Mouse (Mus musculus) heart, embryonic 14.5 days (tissue): ENCODE measurements around the gene Adam19. TPM values are rescaled to one million over a fixed set of nuclear protein-coding genes. Genes with fewer than 3 reads are reported as not detected.

Source experiments
- ATAC-seq: fragments of 200-750 bp; cut with Nextera tagmentation; 2 replicates; pipeline ENCODE4 v1.8.0; 2017; ENCODE audit warnings: low read depth, moderate TSS enrichment; ENCODE audit not compliant: insufficient number of reproducible peaks, insufficient read depth, low FRiP score
- H3K27ac ChIP-seq, 2 experiments: fragments of 200-500 bp in 1 of 2; fragments of 300-500 bp in 1 of 2; sonication (generic) in 1 of 2; replicated peaks in 1 of 2; 2 replicates each; pipeline ENCODE4 v1.5.1; 2012 to 2014; ENCODE audit warnings: low read depth in 2 of 2, low read length in 2 of 2, control low read depth in 1 of 2, mild to moderate bottlenecking in 1 of 2, mixed read lengths in 1 of 2; ENCODE audit not compliant: control insufficient read depth in 1 of 2, insufficient read depth in 1 of 2
- H3K27me3 ChIP-seq: fragments of 300-500 bp; sonication (generic); 2 replicates; pipeline ENCODE4 v1.6.1; 2014; ENCODE audit warnings: mild to moderate bottlenecking, low read length, control low read depth; ENCODE audit not compliant: control insufficient read depth, insufficient read depth
- H3K36me3 ChIP-seq: fragments of 300-500 bp; sonication (generic); 2 replicates; pipeline ENCODE4 v1.6.1; 2014; ENCODE audit warnings: mild to moderate bottlenecking, control low read depth, low read length, mixed read lengths; ENCODE audit not compliant: control insufficient read depth, insufficient read depth
- H3K4me1 ChIP-seq, 2 experiments: fragments of 200-500 bp in 1 of 2; fragments of 300-500 bp in 1 of 2; sonication (generic) in 1 of 2; 2 replicates each; pipeline ENCODE4 v1.6.1; 2012 to 2014; ENCODE audit warnings: low read length in 2 of 2, control low read depth in 1 of 2, mixed read lengths in 1 of 2; ENCODE audit not compliant: control insufficient read depth in 2 of 2, insufficient read depth in 2 of 2
- H3K4me2 ChIP-seq: fragments of 300-500 bp; sonication (generic); 2 replicates; pipeline ENCODE4 v1.6.1; 2014; ENCODE audit warnings: mild to moderate bottlenecking, low read length
- H3K4me3 ChIP-seq, 2 experiments: fragments of 200-500 bp in 1 of 2; fragments of 300-500 bp in 1 of 2; sonication (generic) in 1 of 2; 2 replicates each; pipeline ENCODE4 v1.5.1; 2012 to 2014; ENCODE audit warnings: low read length in 2 of 2, mild to moderate bottlenecking in 2 of 2, control low read depth in 1 of 2, low read depth in 1 of 2, moderate library complexity in 1 of 2; ENCODE audit not compliant: control insufficient read depth in 1 of 2, insufficient read depth in 1 of 2
- H3K9ac ChIP-seq: fragments of 300-500 bp; sonication (generic); 2 replicates; pipeline ENCODE4 v1.6.1; 2014; ENCODE audit warnings: mild to moderate bottlenecking, low read length
- H3K9me3 ChIP-seq: fragments of 300-500 bp; sonication (generic); 2 replicates; pipeline ENCODE4 v1.6.1; 2016; ENCODE audit warnings: low read length, control low read depth; ENCODE audit not compliant: control insufficient read depth
- WGBS: fragments of 180-500 bp; shearing (Covaris S2); extraction: QIAGEN DNeasy Blood & Tissue Kit; methylation state at CpG from one replicate; pipeline ENCODE4 v1.1.7; 2014; 5-methylcytosine and 5-hydroxymethylcytosine counted together
- polyA plus RNA-seq: library from polyadenylated mRNA; unstranded; fragments of >200 nt; fragmentation: Nextera tagmentation; extraction: Ambion mirVana; gene quantifications from 2 replicates; pipeline ENCODE4 v1.2.1, GENCODE M21; 2014

Gene Adam19
- polyA plus RNA-seq, 1 experiment from 2014 or later, result 22.7 TPM

- ATAC-seq, result no peak
- WGBS, result 81% methylated on average over 4 of the region's 4 CpGs
- Histone ChIP-seq H3K4me3 (no peak overlapping the region), H3K9ac (no peak overlapping the region), H3K4me1 (peaks cover 0 to 5% of the 10 kb centered on the region in 2 experiments; a peak in 1 of 4 replicates), H3K4me2 (no peak overlapping the region), H3K27ac (no peak overlapping the region), H3K9me3 (no peaks in the 10 kb centered on the region), H3K27me3 (no peaks in the 10 kb centered on the region), H3K36me3 (peaks cover 100% of the 10 kb centered on the region)
Observed at GRCm38 (mm10) chr11:46122875-46123274, 67.1 kb downstream of the Adam19 start.

- Histone ChIP-seq H3K4me2 (no peak overlapping the region), H3K4me1 (peaks cover 0 to 5% of the 10 kb centered on the region in 2 experiments; a peak in 1 of 4 replicates), H3K36me3 (peaks cover 100% of the 10 kb centered on the region), H3K9me3 (no peaks in the 10 kb centered on the region), H3K27ac (no peak overlapping the region), H3K9ac (no peak overlapping the region), H3K4me3 (no peak overlapping the region), H3K27me3 (no peaks in the 10 kb centered on the region)
- WGBS, result 87% methylated on average over 8 of the region's 8 CpGs
- ATAC-seq, result no peak
Observed at GRCm38 (mm10) chr11:46123328-46123866, 67.6 kb downstream of the Adam19 start.

GRCm38 (mm10) chr11:46125093-46125834 is 69.5 kb downstream of the Adam19 start:
- H3K36me3 ChIP-seq, result peaks cover 96% of the 10 kb centered on the region
- no peak for ATAC-seq
- H3K4me3 ChIP-seq, result no peak overlapping the region
- peaks cover 0 to 5% of the 10 kb centered on the region in 2 experiments; a peak in 1 of 4 replicates for H3K4me1 ChIP-seq
- no peak overlapping the region for H3K9ac ChIP-seq
- WGBS, result 94% methylated on average over 12 of the region's 12 CpGs
- H3K27me3 ChIP-seq, result no peaks in the 10 kb centered on the region
- no peaks in the 10 kb centered on the region for H3K9me3 ChIP-seq
- H3K27ac ChIP-seq, result no peak overlapping the region
- H3K4me2 ChIP-seq, result no peak overlapping the region

- Histone ChIP-seq H3K36me3 (peaks cover 96% of the 10 kb centered on the region), H3K9ac (no peak overlapping the region), H3K4me1 (peaks cover 0 to 5% of the 10 kb centered on the region in 2 experiments; a peak in 1 of 4 replicates), H3K4me2 (no peak overlapping the region), H3K4me3 (no peak overlapping the region), H3K27ac (no peak overlapping the region), H3K9me3 (no peaks in the 10 kb centered on the region), H3K27me3 (no peaks in the 10 kb centered on the region)
- ATAC-seq, result no peak
- WGBS, result 91% methylated on average over 7 of the region's 7 CpGs
Observed at GRCm38 (mm10) chr11:46125835-46126229, 70.0 kb downstream of the Adam19 start.

GRCm38 (mm10) chr11:46126317-46126716 is 70.5 kb downstream of the Adam19 start:
- no peak overlapping the region for H3K27ac ChIP-seq
- no peaks in the 10 kb centered on the region for H3K27me3 ChIP-seq
- 92% methylated on average over 7 of the region's 7 CpGs for WGBS
- no peak overlapping the region for H3K4me2 ChIP-seq
- no peak overlapping the region for H3K4me3 ChIP-seq
- peaks cover 95% of the 10 kb centered on the region for H3K36me3 ChIP-seq
- H3K9me3 ChIP-seq, result no peaks in the 10 kb centered on the region
- no peak overlapping the region for H3K9ac ChIP-seq
- H3K4me1 ChIP-seq, result peaks cover 0 to 5% of the 10 kb centered on the region in 2 experiments; a peak in 1 of 4 replicates
- no peak for ATAC-seq

GRCm38 (mm10) chr11:46126827-46127410 is 71.1 kb downstream of the Adam19 start:
- ATAC-seq, result no peak

GRCm38 (mm10) chr11:46127621-46128547 is 72.1 kb downstream of the Adam19 start:
- H3K36me3 ChIP-seq, result peaks cover 92% of the 10 kb centered on the region
- no peak for ATAC-seq
- H3K27me3 ChIP-seq, result no peaks in the 10 kb centered on the region
- H3K4me3 ChIP-seq, result no peak overlapping the region
- H3K9ac ChIP-seq, result no peak overlapping the region
- no peaks in the 10 kb centered on the region for H3K9me3 ChIP-seq
- H3K4me1 ChIP-seq, result no peaks in the 10 kb centered on the region
- peak overlapping the region in 1 of 2 experiments; percentile 50; a peak in 2 of 4 replicates for H3K27ac ChIP-seq
- 76% methylated on average over 15 of the region's 15 CpGs for WGBS
- H3K4me2 ChIP-seq, result no peak overlapping the region

More at GRCm38 (mm10) chr11:46126827-46127410, 71.1 kb downstream of the Adam19 start:
- no peaks in the 10 kb centered on the region for H3K4me1 ChIP-seq
- H3K9ac ChIP-seq, result no peak overlapping the region
- H3K27me3 ChIP-seq, result no peaks in the 10 kb centered on the region
- H3K4me2 ChIP-seq, result no peak overlapping the region
- H3K4me3 ChIP-seq, result no peak overlapping the region
- H3K27ac ChIP-seq, result peak overlapping the region in 1 of 2 experiments; percentile 50; a peak in 1 of 4 replicates
- H3K9me3 ChIP-seq, result no peaks in the 10 kb centered on the region
- H3K36me3 ChIP-seq, result peaks cover 95% of the 10 kb centered on the region
- WGBS, result 86% methylated on average over 11 of the region's 11 CpGs
